In genomic region chr14:87079725-87080124, GRCm38 (mm10) we compare ENCODE assay signal across 31 mouse cellular contexts.
DNase-seq lines count a peak whose midpoint lies in the region; TF ChIP-seq lines count a peak whose summit lies in the region.
"Had no signal": no experiment of that assay in that cellular context is flagged by ENCODE, and none has a peak within 500 bp of the region (broad histone marks: within the 10 kb centered on the region; RNA-seq: fewer than 3 reads in every experiment).

No protein-coding gene starts in this region.

- in situ Hi-C loops in CH12.LX (cut with MboI; ENCODE audit: low pct_ligation_motif_present, low pct_unique_long_range_greater_than_20kb, low sequenced_read_pairs), result no loop called here

- TF ChIP-seq RAD21 in CH12.LX (IDR thresholded peaks at IDR 0.05; ENCODE audit: low read depth, low read length), result no peak

- TF ChIP-seq CTCF in CH12.LX (conservative IDR thresholded peaks at IDR 0.05 in 1 of 2, IDR thresholded peaks at IDR 0.05 in 1 of 2; ENCODE audit: low read depth in 2 of 2, low read length in 2 of 2), result no peak

- H3K36me3 ChIP-seq in CH12.LX (replicated peaks in 1 of 2; ENCODE audit: control insufficient read depth in 1 of 2, insufficient read depth in 1 of 2, low read length in 1 of 2), result peaks cover 2 to 23% of the 10 kb centered on the region in 2 experiments
- H3K36me3 ChIP-seq: embryonic facial prominence, embryonic 12.5 days; limb, embryonic 10.5 days; limb, embryonic 15.5 days; midbrain, embryonic 15.5 days; neural tube, embryonic 13.5 days had no signal

- no peaks in the 10 kb centered on the region for H3K9me3 ChIP-seq in CH12.LX (replicated peaks; ENCODE audit: low read length)
- H3K9me3 ChIP-seq: embryonic facial prominence, embryonic 12.5 days; G1E; heart, embryonic 13.5 days; limb, embryonic 10.5 days; limb, embryonic 15.5 days; liver, embryonic 13.5 days; midbrain, embryonic 10.5 days; midbrain, embryonic 15.5 days; neural tube, embryonic 13.5 days had no signal

- peak; percentile 6 to 7 for DNase-seq in B cell, adult 2 months
- DNase-seq in CH12.LX (ENCODE audit: extremely low read depth), result peak; percentile 25
- peak; percentile 61 for DNase-seq in induced T-regulatory cell, adult 2 months (ENCODE audit: low read depth)
- peak; percentile 42 for DNase-seq in naive thymus-derived CD4-positive, alpha-beta T cell, adult 2 months (ENCODE audit: low read depth)
- no peak for DNase-seq in right cerebral cortex, postnatal 14 days
- no peak for DNase-seq in heart, postnatal 14 days
- no peak for DNase-seq in Muller cell, postnatal 12 days (ENCODE audit: inconsistent ontology term)
- DNase-seq: adrenal gland, postnatal 25 days; cerebellum, adult 11-12 months; cerebellum, adult 9-11 months; embryo, embryonic 11 days; gastrocnemius, postnatal 36 days; heart, adult 2 months; heart, postnatal 10 days; kidney, adult 8-10 months; kidney, postnatal 10 days; liver, embryonic 13.5 days; lung, adult 18-20 months; thymus, adult 18-20 months; thymus, postnatal 25 days had no signal

- H3K4me1 ChIP-seq in CH12.LX (ENCODE audit: control insufficient read depth in 1 of 2, insufficient read depth in 2 of 2), result peaks cover 0 to 13% of the 10 kb centered on the region in 2 experiments; a peak in 2 of 4 replicates
- H3K4me1 ChIP-seq: embryonic facial prominence, embryonic 12.5 days; heart, embryonic 13.5 days; limb, embryonic 10.5 days; limb, embryonic 15.5 days; liver, embryonic 13.5 days; midbrain, embryonic 10.5 days; midbrain, embryonic 15.5 days; neural tube, embryonic 13.5 days had no signal

- 0 out of 2 replicates have a peak, but pooled peaks cover 3% of the 10 kb centered on the region for H3K79me2 ChIP-seq in CH12.LX (replicated peaks; ENCODE audit: control insufficient read depth, extremely low read depth, insufficient read depth, poor library complexity, severe bottlenecking)

- TF ChIP-seq EP300 in CH12.LX (IDR thresholded peaks at IDR 0.05; ENCODE audit: low read length), result no peak

- intact Hi-C loops in heart, postnatal 14 days (cut with DNase I), result no loop called here

- H3K4me2 ChIP-seq in CH12.LX (ENCODE audit: insufficient read depth, low read depth, poor library complexity, severe bottlenecking), result peak overlapping the region; percentile 74
- H3K4me2 ChIP-seq: embryonic facial prominence, embryonic 12.5 days; heart, embryonic 13.5 days; limb, embryonic 15.5 days; liver, embryonic 13.5 days; midbrain, embryonic 15.5 days; neural tube, embryonic 13.5 days had no signal

- no peak overlapping the region for H3K27ac ChIP-seq in CH12.LX (ENCODE audit: insufficient read depth, low read depth)
- H3K27ac ChIP-seq: embryonic facial prominence, embryonic 12.5 days; heart, adult 2 months; heart, embryonic 13.5 days; layer of hippocampus, adult 2 months; limb, embryonic 10.5 days; limb, embryonic 15.5 days; liver, embryonic 13.5 days; macrophage; midbrain, embryonic 10.5 days; midbrain, embryonic 15.5 days; neural tube, embryonic 13.5 days had no signal

- H3K9ac ChIP-seq in CH12.LX (ENCODE audit: insufficient read depth, low read depth), result no peak overlapping the region; the same call in 1 of the 2 replicates
- H3K9ac ChIP-seq: embryonic facial prominence, embryonic 12.5 days; heart, embryonic 13.5 days; limb, embryonic 15.5 days; liver, embryonic 13.5 days; midbrain, embryonic 15.5 days; neural tube, embryonic 13.5 days had no signal

- peak overlapping the region in 1 of 3 experiments; percentile 24 for H3K4me3 ChIP-seq in CH12.LX (replicated peaks in 1 of 3; ENCODE audit: low read depth in 2 of 3, low read length in 2 of 3, poor library complexity in 1 of 3)
- H3K4me3 ChIP-seq: embryonic facial prominence, embryonic 12.5 days; heart, adult 2 months; heart, embryonic 13.5 days; layer of hippocampus, adult 2 months; limb, embryonic 10.5 days; limb, embryonic 15.5 days; liver, embryonic 13.5 days; midbrain, embryonic 10.5 days; midbrain, embryonic 15.5 days; neural tube, embryonic 13.5 days had no signal

- H3K27me3 ChIP-seq in CH12.LX (replicated peaks), result no peaks in the 10 kb centered on the region
- H3K27me3 ChIP-seq: embryonic facial prominence, embryonic 12.5 days; heart, embryonic 13.5 days; limb, embryonic 15.5 days; liver, embryonic 13.5 days; midbrain, embryonic 15.5 days; neural tube, embryonic 13.5 days; Patski had no signal

- TF ChIP-seq POLR2A in CH12.LX (IDR thresholded peaks at IDR 0.05; ENCODE audit: low read depth, low read length), result no peak

- dilution Hi-C loops in CH12.LX (cut with MboI; ENCODE audit: extremely low pct_ligation_motif_present, extremely low pct_unique_long_range_greater_than_20kb, low sequenced_read_pairs), result no loop called here

TF ChIP-seq in CH12.LX, 34 proteins besides CTCF, POLR2A, EP300 and RAD21:
- no peak for TF ChIP-seq MAX (IDR thresholded peaks at IDR 0.05; ENCODE audit: low read length)
- no peak for TF ChIP-seq SMC3 (IDR thresholded peaks at IDR 0.05; ENCODE audit: low read depth, low read length)
- TF ChIP-seq USF2 (conservative IDR thresholded peaks at IDR 0.05; ENCODE audit: low read depth, low read length), result no peak
- no peak for TF ChIP-seq ZNF384 (IDR thresholded peaks at IDR 0.05; ENCODE audit: low read depth, low read length)
- TF ChIP-seq CHD1 (IDR thresholded peaks at IDR 0.05; ENCODE audit: low read depth, low read length), result no peak
- TF ChIP-seq POLR2AphosphoS2 (IDR thresholded peaks at IDR 0.05; ENCODE audit: low read depth, low read length), result no peak
- no peak for TF ChIP-seq JUND (conservative IDR thresholded peaks at IDR 0.05; ENCODE audit: low read depth, low read length)
- TF ChIP-seq UBTF (IDR thresholded peaks at IDR 0.05; ENCODE audit: low read depth, low read length), result no peak
- TF ChIP-seq ELF1 (IDR thresholded peaks at IDR 0.05; ENCODE audit: low read depth, low read length), result no peak
- no peak for TF ChIP-seq CHD2 (IDR thresholded peaks at IDR 0.05; ENCODE audit: low read length)
- TF ChIP-seq BHLHE40 (IDR thresholded peaks at IDR 0.05; ENCODE audit: low read depth, low read length), result no peak
- TF ChIP-seq KAT2A (IDR thresholded peaks at IDR 0.05; ENCODE audit: insufficient replicate concordance, low read length), result no peak
TF ChIP-seq in CH12.LX: peak in this region for 0.

Comparison
In these comparisons a context has a peak if more than half of its experiments do, and no peak if none do; other contexts are left out.
1. DNase-seq: peak in B cell, adult 2 months (2 of 2), CH12.LX (single experiment), induced T-regulatory cell, adult 2 months (single experiment) and naive thymus-derived CD4-positive, alpha-beta T cell, adult 2 months (single experiment); none in right cerebral cortex, postnatal 14 days (single experiment), heart, postnatal 14 days (0 of 2) and Muller cell, postnatal 12 days (single experiment).